Mouse (Mus musculus): Measurements from ENCODE around the gene Jph2. TPM values are rescaled to one million over a fixed set of nuclear protein-coding genes. Genes with fewer than 3 reads are reported as not detected.

The Jph2 gene
- polyA plus RNA-seq, 1 experiment from 2014 or later = 0.20 TPM

GRCm38 (mm10) chr2:163359253-163359652 is 38.5 kb downstream of the Jph2 start:
- Histone ChIP-seq H3K27ac (ENCODE audit: low read depth, low read length) (no peak overlapping the region), H3K27me3 (ENCODE audit: control insufficient read depth, insufficient read depth, low read length) (no peaks in the 10 kb centered on the region), H3K36me3 (ENCODE audit: control insufficient read depth, insufficient read depth, low read length) (no peaks in the 10 kb centered on the region), H3K9me3 (ENCODE audit: control insufficient read depth, low read length) (no peaks in the 10 kb centered on the region), H3K4me2 (ENCODE audit: low read depth, low read length) (no peak overlapping the region), H3K4me1 (ENCODE audit: control insufficient read depth, insufficient read depth, low read length) (no peaks in the 10 kb centered on the region), H3K9ac (replicated peaks; ENCODE audit: low read depth, low read length) (no peak overlapping the region), H3K4me3 (ENCODE audit: low read depth, low read length) (no peak overlapping the region)
- no peak for ATAC-seq (ENCODE audit: low read depth)
- WGBS = 70% methylated on average over 2 of the region's 2 CpGs

GRCm38 (mm10) chr2:163358662-163359061 is 39.1 kb downstream of the Jph2 start:
- H3K4me3 ChIP-seq (ENCODE audit: low read depth, low read length) = no peak overlapping the region
- H3K9ac ChIP-seq (replicated peaks; ENCODE audit: low read depth, low read length) = no peak overlapping the region
- no peaks in the 10 kb centered on the region for H3K36me3 ChIP-seq (ENCODE audit: control insufficient read depth, insufficient read depth, low read length)
- H3K4me1 ChIP-seq (ENCODE audit: control insufficient read depth, insufficient read depth, low read length) = no peaks in the 10 kb centered on the region
- H3K27me3 ChIP-seq (ENCODE audit: control insufficient read depth, insufficient read depth, low read length) = no peaks in the 10 kb centered on the region
- no peak overlapping the region for H3K27ac ChIP-seq (ENCODE audit: low read depth, low read length)
- no peaks in the 10 kb centered on the region for H3K9me3 ChIP-seq (ENCODE audit: control insufficient read depth, low read length)
- WGBS = 78% methylated on average over 5 of the region's 5 CpGs
- no peak for ATAC-seq (ENCODE audit: low read depth)
- no peak overlapping the region for H3K4me2 ChIP-seq (ENCODE audit: low read depth, low read length)

- Histone ChIP-seq H3K9me3 (ENCODE audit: control insufficient read depth, low read length) (no peaks in the 10 kb centered on the region), H3K9ac (replicated peaks; ENCODE audit: low read depth, low read length) (no peak overlapping the region), H3K4me3 (ENCODE audit: low read depth, low read length) (no peak overlapping the region), H3K27ac (ENCODE audit: low read depth, low read length) (no peak overlapping the region), H3K27me3 (ENCODE audit: control insufficient read depth, insufficient read depth, low read length) (no peaks in the 10 kb centered on the region), H3K4me1 (ENCODE audit: control insufficient read depth, insufficient read depth, low read length) (no peaks in the 10 kb centered on the region), H3K36me3 (ENCODE audit: control insufficient read depth, insufficient read depth, low read length) (no peaks in the 10 kb centered on the region), H3K4me2 (ENCODE audit: low read depth, low read length) (no peak overlapping the region)
- 88% methylated on average over 12 of the region's 12 CpGs for WGBS
- ATAC-seq (ENCODE audit: low read depth) = no peak
Observed at GRCm38 (mm10) chr2:163356113-163356840, 41.5 kb downstream of the Jph2 start.

DNA sequence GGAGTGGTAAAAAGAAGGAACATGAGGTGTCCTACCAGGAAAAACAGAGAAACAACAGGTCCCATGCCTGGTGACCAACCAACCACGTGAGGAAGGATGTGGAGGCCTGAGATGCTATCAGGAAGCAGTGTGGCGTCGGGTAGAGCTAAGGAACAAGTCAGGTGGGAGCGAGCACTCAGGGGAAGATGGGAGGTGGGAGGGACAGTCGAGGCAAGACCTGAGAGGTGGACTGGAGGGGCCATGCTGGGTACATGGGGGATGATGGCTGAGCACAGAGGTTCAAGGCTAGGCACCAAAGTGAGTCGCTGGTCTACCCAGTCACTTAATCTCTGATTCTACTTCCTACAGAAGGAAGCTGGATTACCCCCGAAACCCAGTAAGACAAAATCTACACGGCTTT is 42.1 kb downstream of the Jph2 start:
- no peak overlapping the region for H3K4me3 ChIP-seq (ENCODE audit: low read depth, low read length)
- H3K27ac ChIP-seq (ENCODE audit: low read depth, low read length) = no peak overlapping the region
- no peak overlapping the region for H3K4me2 ChIP-seq (ENCODE audit: low read depth, low read length)
- H3K4me1 ChIP-seq (ENCODE audit: control insufficient read depth, insufficient read depth, low read length) = no peaks in the 10 kb centered on the region
- no peaks in the 10 kb centered on the region for H3K9me3 ChIP-seq (ENCODE audit: control insufficient read depth, low read length)
- H3K27me3 ChIP-seq (ENCODE audit: control insufficient read depth, insufficient read depth, low read length) = no peaks in the 10 kb centered on the region
- ATAC-seq (ENCODE audit: low read depth) = no peak
- no peak overlapping the region for H3K9ac ChIP-seq (replicated peaks; ENCODE audit: low read depth, low read length)
- no peaks in the 10 kb centered on the region for H3K36me3 ChIP-seq (ENCODE audit: control insufficient read depth, insufficient read depth, low read length)
- WGBS = 85% methylated on average over 8 of the region's 8 CpGs

- no peak for ATAC-seq (ENCODE audit: low read depth)
- Histone ChIP-seq H3K4me3 (ENCODE audit: low read depth, low read length) (no peak overlapping the region), H3K4me2 (ENCODE audit: low read depth, low read length) (no peak overlapping the region), H3K9ac (replicated peaks; ENCODE audit: low read depth, low read length) (no peak overlapping the region), H3K4me1 (ENCODE audit: control insufficient read depth, insufficient read depth, low read length) (no peaks in the 10 kb centered on the region), H3K27me3 (ENCODE audit: control insufficient read depth, insufficient read depth, low read length) (no peaks in the 10 kb centered on the region), H3K36me3 (ENCODE audit: control insufficient read depth, insufficient read depth, low read length) (no peaks in the 10 kb centered on the region), H3K9me3 (ENCODE audit: control insufficient read depth, low read length) (no peaks in the 10 kb centered on the region), H3K27ac (ENCODE audit: low read depth, low read length) (no peak overlapping the region)
- WGBS = 29% methylated on average over 7 of the region's 7 CpGs
Observed at GRCm38 (mm10) chr2:163353731-163354130, 44.1 kb downstream of the Jph2 start.

- 58% methylated on average over 5 of the region's 5 CpGs for WGBS
- no peaks in the 10 kb centered on the region for H3K36me3 ChIP-seq (ENCODE audit: control insufficient read depth, insufficient read depth, low read length)
- no peak overlapping the region for H3K4me2 ChIP-seq (ENCODE audit: low read depth, low read length)
- H3K4me1 ChIP-seq (ENCODE audit: control insufficient read depth, insufficient read depth, low read length) = no peaks in the 10 kb centered on the region
- no peak overlapping the region for H3K4me3 ChIP-seq (ENCODE audit: low read depth, low read length)
- H3K9me3 ChIP-seq (ENCODE audit: control insufficient read depth, low read length) = no peaks in the 10 kb centered on the region
- no peak overlapping the region for H3K9ac ChIP-seq (replicated peaks; ENCODE audit: low read depth, low read length)
- H3K27me3 ChIP-seq (ENCODE audit: control insufficient read depth, insufficient read depth, low read length) = no peaks in the 10 kb centered on the region
- no peak for ATAC-seq (ENCODE audit: low read depth)
- H3K27ac ChIP-seq (ENCODE audit: low read depth, low read length) = no peak overlapping the region
Observed at GRCm38 (mm10) chr2:163350443-163350842, 47.4 kb downstream of the Jph2 start.

DNA sequence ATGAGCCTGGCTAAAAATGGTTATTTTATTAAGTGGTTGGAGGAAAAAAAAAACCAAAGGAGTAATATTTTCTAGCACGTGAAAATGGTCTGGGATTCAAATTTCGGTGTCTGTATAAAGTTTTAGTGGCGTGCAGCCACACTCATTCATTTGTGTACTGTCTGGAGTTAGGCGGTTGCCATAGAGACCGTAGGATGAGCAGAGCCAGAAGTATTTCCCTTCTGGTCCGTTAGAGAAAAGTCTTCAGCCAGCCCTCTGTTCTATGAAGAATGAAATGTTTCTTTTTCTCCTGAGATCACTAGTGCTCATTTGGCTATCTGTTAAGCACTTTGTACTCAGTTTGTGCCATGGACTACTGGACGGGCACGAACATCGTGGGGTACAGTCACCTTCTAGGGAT is 48.4 kb downstream of the Jph2 start:
- Histone ChIP-seq H3K4me2 (ENCODE audit: low read depth, low read length) (no peak overlapping the region), H3K4me3 (ENCODE audit: low read depth, low read length) (no peak overlapping the region), H3K9me3 (ENCODE audit: control insufficient read depth, low read length) (no peaks in the 10 kb centered on the region), H3K27me3 (ENCODE audit: control insufficient read depth, insufficient read depth, low read length) (no peaks in the 10 kb centered on the region), H3K4me1 (ENCODE audit: control insufficient read depth, insufficient read depth, low read length) (no peaks in the 10 kb centered on the region), H3K36me3 (ENCODE audit: control insufficient read depth, insufficient read depth, low read length) (no peaks in the 10 kb centered on the region), H3K9ac (replicated peaks; ENCODE audit: low read depth, low read length) (no peak overlapping the region), H3K27ac (ENCODE audit: low read depth, low read length) (no peak overlapping the region)
- 61% methylated on average over 9 of the region's 9 CpGs for WGBS
- ATAC-seq (ENCODE audit: low read depth) = no peak

- Histone ChIP-seq H3K9ac (replicated peaks; ENCODE audit: low read depth, low read length) (no peak overlapping the region), H3K9me3 (ENCODE audit: control insufficient read depth, low read length) (no peaks in the 10 kb centered on the region), H3K27ac (ENCODE audit: low read depth, low read length) (no peak overlapping the region), H3K36me3 (ENCODE audit: control insufficient read depth, insufficient read depth, low read length) (no peaks in the 10 kb centered on the region), H3K4me2 (ENCODE audit: low read depth, low read length) (no peak overlapping the region), H3K4me1 (ENCODE audit: control insufficient read depth, insufficient read depth, low read length) (no peaks in the 10 kb centered on the region), H3K4me3 (ENCODE audit: low read depth, low read length) (no peak overlapping the region), H3K27me3 (ENCODE audit: control insufficient read depth, insufficient read depth, low read length) (no peaks in the 10 kb centered on the region)
- 80% methylated on average over 7 of the region's 7 CpGs for WGBS
- no peak for ATAC-seq (ENCODE audit: low read depth)
Observed at GRCm38 (mm10) chr2:163348677-163349076, 49.1 kb downstream of the Jph2 start.

DNA sequence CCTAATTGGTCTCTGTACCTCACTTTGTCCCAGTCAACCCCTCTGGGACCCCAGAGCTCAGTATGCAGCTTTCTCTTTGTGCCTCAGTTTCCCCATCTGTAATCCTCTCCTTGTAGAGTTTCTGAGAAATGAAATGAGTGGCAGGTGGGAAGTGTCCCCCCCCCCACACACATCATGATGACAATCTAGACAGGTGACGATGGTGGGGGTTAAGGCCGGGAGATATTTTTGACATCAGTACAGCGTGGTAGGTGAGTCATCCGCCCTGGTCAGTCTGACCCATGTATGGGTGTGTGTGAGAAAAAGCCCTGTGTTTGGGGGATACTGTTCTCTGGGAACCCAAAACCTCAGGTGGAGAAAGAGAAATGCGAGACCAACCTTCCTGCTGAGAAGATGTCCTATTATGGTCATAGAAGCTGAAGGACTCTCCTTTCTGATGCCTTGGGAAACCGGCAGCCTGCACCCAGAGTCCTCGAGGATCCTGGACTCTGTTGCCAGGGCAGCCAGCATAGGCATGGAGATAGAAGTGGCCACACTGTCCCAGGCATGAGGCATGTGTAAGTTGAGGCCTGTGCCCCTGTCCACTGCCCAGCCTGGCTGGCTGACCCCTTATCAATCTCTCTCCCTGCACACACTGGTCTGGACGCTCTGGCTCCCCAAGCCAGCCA is 50.1 kb downstream of the Jph2 start:
- WGBS = 85% methylated on average over 8 of the region's 8 CpGs
- H3K27me3 ChIP-seq (ENCODE audit: control insufficient read depth, insufficient read depth, low read length) = no peaks in the 10 kb centered on the region
- no peaks in the 10 kb centered on the region for H3K9me3 ChIP-seq (ENCODE audit: control insufficient read depth, low read length)
- H3K27ac ChIP-seq (ENCODE audit: low read depth, low read length) = no peak overlapping the region
- H3K4me1 ChIP-seq (ENCODE audit: control insufficient read depth, insufficient read depth, low read length) = no peaks in the 10 kb centered on the region
- H3K4me3 ChIP-seq (ENCODE audit: low read depth, low read length) = no peak overlapping the region
- no peak for ATAC-seq (ENCODE audit: low read depth)
- H3K36me3 ChIP-seq (ENCODE audit: control insufficient read depth, insufficient read depth, low read length) = no peaks in the 10 kb centered on the region
- H3K9ac ChIP-seq (replicated peaks; ENCODE audit: low read depth, low read length) = no peak overlapping the region
- H3K4me2 ChIP-seq (ENCODE audit: low read depth, low read length) = no peak overlapping the region
